Mouse (Mus musculus) heart, postnatal 0 days (tissue): ENCODE measurements around the gene Hoxc12.

Source experiments
- CTCF ChIP-seq: IDR thresholded peaks from 2 replicates; pipeline ENCODE4 v1.5.1; 2016; ENCODE audit warnings: antibody characterized with exemption, control low read depth, low read depth
- EP300 ChIP-seq: IDR thresholded peaks from 2 replicates; pipeline ENCODE4 v1.6.1; 2016; ENCODE audit warnings: antibody characterized with exemption, low read depth

- TF ChIP-seq CTCF (no peak), EP300 (no peak)
Observed at GRCm38 (mm10) chr15:102947276-102947675, 10.7 kb downstream of the Hoxc12 start.
